Comparison of ENCODE assay signal across 14 mouse cellular contexts in genomic region chr9:57902132-57902531, GRCm38 (mm10). TPM values are rescaled to one million over a fixed set of nuclear protein-coding genes. Genes with fewer than 3 reads are reported as not detected.
A peak's percentile ranks its signal among the peaks of the same experiment; 100 is the strongest.
DNase-seq lines count a peak whose midpoint lies in the region; ATAC-seq lines count a peak whose summit lies in the region.
"Had no signal": no experiment of that assay in that cellular context is flagged by ENCODE, and none has a peak within 500 bp of the region (broad histone marks: within the 10 kb centered on the region; RNA-seq: fewer than 3 reads in every experiment).

No protein-coding gene starts in this region.

- intact Hi-C loops in left cerebral cortex, postnatal 4 days (cut with DNase I) = no loop called here

- WGBS in hindbrain, embryonic 14.5 days = 55% methylated on average over 4 of the region's 4 CpGs
- WGBS in intestine, embryonic 15.5 days = 79% methylated on average over 4 of the region's 4 CpGs

- peak overlapping the region; percentile 46; the same call in 1 of the 2 replicates for H3K9ac ChIP-seq in hindbrain, embryonic 14.5 days
- no peak overlapping the region for H3K9ac ChIP-seq in intestine, embryonic 15.5 days
- H3K9ac ChIP-seq: embryonic facial prominence, embryonic 12.5 days; heart, embryonic 13.5 days; limb, embryonic 15.5 days had no signal

- no peaks in the 10 kb centered on the region for H3K9me3 ChIP-seq in hindbrain, embryonic 14.5 days (ENCODE audit: control insufficient read depth, low read length)
- H3K9me3 ChIP-seq in intestine, embryonic 15.5 days = no peaks in the 10 kb centered on the region
- H3K9me3 ChIP-seq: embryonic facial prominence, embryonic 12.5 days; heart, embryonic 13.5 days; limb, embryonic 15.5 days had no signal

- no peak for ATAC-seq in hindbrain, embryonic 14.5 days (ENCODE audit: low FRiP score)
- ATAC-seq in intestine, embryonic 15.5 days = no peak
- ATAC-seq: intestine, embryonic 16.5 days had no signal

- H3K4me3 ChIP-seq in hindbrain, embryonic 14.5 days (replicated peaks; ENCODE audit: low read length) = no peak overlapping the region
- no peak overlapping the region for H3K4me3 ChIP-seq in intestine, embryonic 15.5 days (replicated peaks)
- H3K4me3 ChIP-seq: embryonic facial prominence, embryonic 12.5 days; heart, embryonic 13.5 days; limb, embryonic 15.5 days had no signal

- peaks cover 15% of the 10 kb centered on the region for H3K4me1 ChIP-seq in hindbrain, embryonic 14.5 days (replicated peaks; ENCODE audit: control insufficient read depth, insufficient read depth, low read length)
- H3K4me1 ChIP-seq in intestine, embryonic 15.5 days (replicated peaks) = no peaks in the 10 kb centered on the region
- H3K4me1 ChIP-seq: limb, embryonic 15.5 days had no signal

- no peaks in the 10 kb centered on the region for H3K27me3 ChIP-seq in hindbrain, embryonic 14.5 days (ENCODE audit: control insufficient read depth, insufficient read depth, low read length)
- no peaks in the 10 kb centered on the region for H3K27me3 ChIP-seq in intestine, embryonic 15.5 days (replicated peaks)
- H3K27me3 ChIP-seq: embryonic facial prominence, embryonic 12.5 days; heart, embryonic 13.5 days; limb, embryonic 15.5 days had no signal

- H3K36me3 ChIP-seq in hindbrain, embryonic 14.5 days (replicated peaks; ENCODE audit: control insufficient read depth, insufficient read depth) = no peaks in the 10 kb centered on the region
- H3K36me3 ChIP-seq in intestine, embryonic 15.5 days = no peaks in the 10 kb centered on the region
- H3K36me3 ChIP-seq: embryonic facial prominence, embryonic 12.5 days; heart, embryonic 13.5 days; limb, embryonic 15.5 days had no signal

- peak overlapping the region; percentile 81 for H3K27ac ChIP-seq in hindbrain, embryonic 14.5 days
- no peak overlapping the region for H3K27ac ChIP-seq in intestine, embryonic 15.5 days
- H3K27ac ChIP-seq: embryonic facial prominence, embryonic 12.5 days; limb, embryonic 15.5 days had no signal

- peak; percentile 56 to 63 for DNase-seq in left cerebral cortex, adult 18-20 months (ENCODE audit: low spot score in 2 of 2)
- no peak for DNase-seq in left cerebral cortex, postnatal 4 days
- DNase-seq in R1 (ENCODE audit: low read depth, low spot score) = peak; percentile 43
- DNase-seq in hindbrain, embryonic 14.5 days (ENCODE audit: low spot score) = no peak
- DNase-seq in retina, postnatal 1 day = peak; percentile 2
- DNase-seq in thymus, postnatal 10 days (ENCODE audit: low spot score in 2 of 2) = no peak
- DNase-seq in urinary bladder, postnatal 25 days (ENCODE audit: low spot score) = no peak
- DNase-seq: cerebellum, adult 8-10 months; lung, postnatal 14 days had no signal

- H3K4me2 ChIP-seq in hindbrain, embryonic 14.5 days (replicated peaks) = no peak overlapping the region
- no peak overlapping the region for H3K4me2 ChIP-seq in intestine, embryonic 15.5 days (replicated peaks)
- H3K4me2 ChIP-seq: embryonic facial prominence, embryonic 12.5 days; limb, embryonic 15.5 days had no signal

RNA-seq across cellular contexts. Expression of gene Ubl7, which starts 8.6 kb away (rescaled TPM):
- 100 to 1,000 TPM; 107 to 113 TPM for total RNA-seq in left cerebral cortex, adult 18-20 months (2021)
- 10 to 100 TPM; 94.0 to 97.2 TPM for total RNA-seq in left cerebral cortex, postnatal 4 days (2021)
- 151 and 160 TPM in 2 replicates for polyA plus RNA-seq in hindbrain, embryonic 14.5 days (2014; fragmentation: Nextera tagmentation; extraction: Ambion mirVana)
- polyA plus RNA-seq in intestine, embryonic 15.5 days (2015; fragmentation: Nextera tagmentation; extraction: Ambion mirVana) = 89.0 and 91.1 TPM in 2 replicates

RNA-seq across cellular contexts. Expression of gene Sema7a, which starts 37.8 kb away (rescaled TPM):
- total RNA-seq in left cerebral cortex, adult 18-20 months (2021) = 100 to 1,000 TPM; 135 to 160 TPM
- 100 to 1,000 TPM; 128 to 151 TPM for total RNA-seq in left cerebral cortex, postnatal 4 days (2021)
- polyA plus RNA-seq in hindbrain, embryonic 14.5 days (2014; fragmentation: Nextera tagmentation; extraction: Ambion mirVana) = 6.3 and 7.3 TPM in 2 replicates
- 0.58 and 0.89 TPM in 2 replicates for polyA plus RNA-seq in intestine, embryonic 15.5 days (2015; fragmentation: Nextera tagmentation; extraction: Ambion mirVana)

Comparison
In these comparisons a context has a peak if more than half of its experiments do, and no peak if none do; other contexts are left out.
1. DNase-seq: peak in left cerebral cortex, adult 18-20 months (2 of 2), R1 (single experiment) and retina, postnatal 1 day (single experiment); none in left cerebral cortex, postnatal 4 days (single experiment), hindbrain, embryonic 14.5 days (single experiment), thymus, postnatal 10 days (0 of 2) and urinary bladder, postnatal 25 days (single experiment).